Comparison of ENCODE assay signal across 17 mouse cellular contexts in the genomic region with DNA sequence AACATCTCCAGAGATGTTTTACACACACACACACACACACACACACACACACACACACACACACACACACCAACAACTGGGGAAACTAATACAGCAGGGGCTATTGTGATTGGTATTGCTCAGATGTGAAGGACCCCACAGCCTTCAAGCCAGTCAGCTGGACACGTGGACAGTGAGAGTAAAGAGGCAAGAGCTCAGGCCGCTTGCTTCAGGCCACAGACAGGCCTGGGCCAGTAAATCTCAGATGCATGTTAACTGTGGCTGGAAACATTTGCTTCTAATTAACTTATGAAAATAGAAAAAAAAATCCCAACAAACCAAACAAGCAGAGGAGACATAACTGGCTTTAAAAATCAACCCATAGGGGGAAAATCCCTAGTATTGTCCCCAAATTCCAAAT. TPM values are rescaled to one million over a fixed set of nuclear protein-coding genes. Genes with fewer than 3 reads are reported as not detected.
DNase-seq lines count a peak whose midpoint lies in the region; ATAC-seq lines count a peak whose summit lies in the region.
"Had no signal": no experiment of that assay in that cellular context is flagged by ENCODE, and none has a peak within 500 bp of the region (broad histone marks: within the 10 kb centered on the region; RNA-seq: fewer than 3 reads in every experiment).

No protein-coding gene starts in this region.

- DNase-seq in embryo, embryonic 11 days: peak; percentile 22
- DNase-seq in embryo, embryonic 9.5 days (ENCODE audit: extremely low spot score): no peak
- DNase-seq in embryonic facial prominence, embryonic 10.5 days (ENCODE audit: low spot score): no peak
- peak; percentile 17 for DNase-seq in forelimb bud, embryonic 11.5 days (ENCODE audit: low read depth, low spot score)
- no peak for DNase-seq in left cerebral cortex, postnatal 14 days (ENCODE audit: low spot score in 2 of 2)
- DNase-seq in frontal cortex, postnatal 36 days (ENCODE audit: low spot score in 2 of 2): no peak
- no peak for DNase-seq in layer of hippocampus, adult 9-10 months (ENCODE audit: low spot score)
- DNase-seq: adrenal gland, adult 8-10 months; cerebellum, adult 11 months; forebrain, postnatal 0 days; heart, adult 18-20 months; layer of hippocampus, postnatal 36 days had no signal

- peaks cover 5% of the 10 kb centered on the region for H3K4me1 ChIP-seq in embryonic facial prominence, embryonic 10.5 days
- peaks cover 80% of the 10 kb centered on the region for H3K4me1 ChIP-seq in liver, embryonic 15.5 days (replicated peaks)
- H3K4me1 ChIP-seq: kidney, embryonic 15.5 days had no signal

- no peaks in the 10 kb centered on the region for H3K36me3 ChIP-seq in embryonic facial prominence, embryonic 10.5 days (replicated peaks)
- no peaks in the 10 kb centered on the region for H3K36me3 ChIP-seq in liver, embryonic 15.5 days (replicated peaks)
- H3K36me3 ChIP-seq: kidney, embryonic 15.5 days had no signal

- H3K9me3 ChIP-seq in embryonic facial prominence, embryonic 10.5 days: no peaks in the 10 kb centered on the region
- no peaks in the 10 kb centered on the region for H3K9me3 ChIP-seq in liver, embryonic 15.5 days (replicated peaks)
- H3K9me3 ChIP-seq: kidney, embryonic 15.5 days had no signal

- H3K4me3 ChIP-seq in embryonic facial prominence, embryonic 10.5 days: no peak overlapping the region
- no peak overlapping the region for H3K4me3 ChIP-seq in liver, embryonic 15.5 days (replicated peaks)
- H3K4me3 ChIP-seq: kidney, embryonic 15.5 days had no signal

- ATAC-seq in liver, embryonic 15.5 days (ENCODE audit: insufficient read depth): no peak

- peak overlapping the region; percentile 44; the same call in 1 of the 2 replicates for H3K27ac ChIP-seq in embryonic facial prominence, embryonic 10.5 days (replicated peaks)
- peak overlapping the region; percentile 99 for H3K27ac ChIP-seq in liver, embryonic 15.5 days (replicated peaks)
- H3K27ac ChIP-seq: kidney, embryonic 15.5 days; stomach, postnatal 0 days had no signal

- peak overlapping the region; percentile 63 for H3K4me2 ChIP-seq in liver, embryonic 15.5 days
- H3K4me2 ChIP-seq: kidney, embryonic 15.5 days had no signal

- intact Hi-C loops in left cerebral cortex, postnatal 14 days (cut with DNase I): loop anchor here (5.0 kb wide), 1 partner anchor 41 kb away; no protein-coding TSS in a partner anchor

- 54% methylated on average over 2 of the region's 2 CpGs for WGBS in embryonic facial prominence, embryonic 10.5 days
- WGBS in liver, embryonic 15.5 days (ENCODE audit: insufficient replicate concordance): 80% methylated on average over 2 of the region's 2 CpGs

- H3K9ac ChIP-seq in liver, embryonic 15.5 days: peak overlapping the region; percentile 61; the same call in 1 of the 2 replicates
- H3K9ac ChIP-seq: forebrain, postnatal 0 days; kidney, embryonic 15.5 days had no signal

- no peaks in the 10 kb centered on the region for H3K27me3 ChIP-seq in embryonic facial prominence, embryonic 10.5 days (replicated peaks; ENCODE audit: low read depth, poor library complexity, severe bottlenecking)
- H3K27me3 ChIP-seq in liver, embryonic 15.5 days: no peaks in the 10 kb centered on the region
- H3K27me3 ChIP-seq: kidney, embryonic 15.5 days had no signal

RNA-seq across cellular contexts. Expression of a gene that starts 9.9 kb away (rescaled TPM):
- 0.69 and 1.3 TPM in 2 replicates for polyA plus RNA-seq in embryonic facial prominence, embryonic 10.5 days (2016; fragmentation: Nextera tagmentation; extraction: Ambion mirVana)
- 2.0 and 2.9 TPM in 2 replicates for polyA plus RNA-seq in liver, embryonic 15.5 days (2015; fragmentation: Nextera tagmentation; extraction: Ambion mirVana)
- total RNA-seq in left cerebral cortex, postnatal 14 days (2021): 1 to 10 TPM; 1.5 to 1.7 TPM
- total RNA-seq: CH12.LX; gastrocnemius, adult 8-10 months; heart, adult 18-20 months had no signal

RNA-seq across cellular contexts. Expression of a gene that starts 31.1 kb away (rescaled TPM):
- polyA plus RNA-seq in embryonic facial prominence, embryonic 10.5 days (2016; fragmentation: Nextera tagmentation; extraction: Ambion mirVana): 9.5 and 11.4 TPM in 2 replicates
- polyA plus RNA-seq in liver, embryonic 15.5 days (2015; fragmentation: Nextera tagmentation; extraction: Ambion mirVana): 48.8 and 58.0 TPM in 2 replicates
- 10 to 100 TPM; 21.5 to 21.6 TPM for total RNA-seq in left cerebral cortex, postnatal 14 days (2021)

RNA-seq across cellular contexts. Expression of a gene that starts 46.5 kb away (rescaled TPM):
- 124 and 134 TPM in 2 replicates for polyA plus RNA-seq in embryonic facial prominence, embryonic 10.5 days (2016; fragmentation: Nextera tagmentation; extraction: Ambion mirVana)
- polyA plus RNA-seq in liver, embryonic 15.5 days (2015; fragmentation: Nextera tagmentation; extraction: Ambion mirVana): 37.5 and 47.5 TPM in 2 replicates
- total RNA-seq in left cerebral cortex, postnatal 14 days (2021): 10 to 100 TPM; 53.0 to 54.2 TPM

Comparison
In these comparisons a context has a peak if more than half of its experiments do, and no peak if none do; other contexts are left out.
1. DNase-seq: peak in embryo, embryonic 11 days (single experiment) and forelimb bud, embryonic 11.5 days (single experiment); none in embryo, embryonic 9.5 days (single experiment), embryonic facial prominence, embryonic 10.5 days (single experiment), left cerebral cortex, postnatal 14 days (0 of 2), frontal cortex, postnatal 36 days (0 of 2) and layer of hippocampus, adult 9-10 months (single experiment).